16 mouse cellular contexts compared by ENCODE assay signal in genomic region chr8:5030651-5031050, GRCm38 (mm10).
A peak's percentile ranks its signal among the peaks of the same experiment; 100 is the strongest.
DNase-seq lines count a peak whose midpoint lies in the region; ATAC-seq and TF ChIP-seq lines count a peak whose summit lies in the region.
"Had no signal": no experiment of that assay in that cellular context is flagged by ENCODE, and none has a peak within 500 bp of the region (broad histone marks: within the 10 kb centered on the region; RNA-seq: fewer than 3 reads in every experiment).

No protein-coding gene starts in this region.

- no peak overlapping the region for H3K27ac ChIP-seq in embryonic facial prominence, embryonic 10.5 days (replicated peaks)
- H3K27ac ChIP-seq in kidney, postnatal 0 days = no peak overlapping the region
- no peak overlapping the region for H3K27ac ChIP-seq in liver, embryonic 15.5 days (replicated peaks)
- H3K27ac ChIP-seq: limb, embryonic 15.5 days; neural tube, embryonic 13.5 days had no signal

- H3K9ac ChIP-seq in kidney, postnatal 0 days (ENCODE audit: low read depth, low read length) = no peak overlapping the region
- H3K9ac ChIP-seq in liver, embryonic 15.5 days = no peak overlapping the region
- H3K9ac ChIP-seq: limb, embryonic 15.5 days; neural tube, embryonic 13.5 days had no signal

- TF ChIP-seq CTCF in kidney, postnatal 0 days (IDR thresholded peaks at IDR 0.05; ENCODE audit: low read depth) = no peak
- no peak for TF ChIP-seq CTCF in lung, adult 2 months (IDR thresholded peaks at IDR 0.05; ENCODE audit: insufficient read depth, low read length)

- no peaks in the 10 kb centered on the region for H3K36me3 ChIP-seq in embryonic facial prominence, embryonic 10.5 days (replicated peaks)
- no peaks in the 10 kb centered on the region for H3K36me3 ChIP-seq in kidney, postnatal 0 days (ENCODE audit: insufficient read depth, low read length)
- no peaks in the 10 kb centered on the region for H3K36me3 ChIP-seq in liver, embryonic 15.5 days (replicated peaks)
- H3K36me3 ChIP-seq: limb, embryonic 15.5 days; neural tube, embryonic 13.5 days had no signal

- WGBS in embryonic facial prominence, embryonic 10.5 days = 25% methylated on average over 3 of the region's 3 CpGs
- WGBS in kidney, postnatal 0 days = 46% methylated on average over 3 of the region's 3 CpGs
- 69% methylated on average over 3 of the region's 3 CpGs for WGBS in liver, embryonic 15.5 days (ENCODE audit: insufficient replicate concordance)
- WGBS in lung, adult 2 months = 69% methylated on average over 3 of the region's 3 CpGs

- TF ChIP-seq POLR2A in lung, adult 2 months (IDR thresholded peaks at IDR 0.05; ENCODE audit: borderline replicate concordance, extremely low read depth, low read depth, low read length) = no peak

- H3K27me3 ChIP-seq in embryonic facial prominence, embryonic 10.5 days (replicated peaks; ENCODE audit: low read depth, poor library complexity, severe bottlenecking) = no peaks in the 10 kb centered on the region
- H3K27me3 ChIP-seq in kidney, postnatal 0 days (ENCODE audit: insufficient read depth, low read length) = no peaks in the 10 kb centered on the region
- H3K27me3 ChIP-seq in liver, embryonic 15.5 days = no peaks in the 10 kb centered on the region
- H3K27me3 ChIP-seq: limb, embryonic 15.5 days; neural tube, embryonic 13.5 days had no signal

- H3K4me1 ChIP-seq in embryonic facial prominence, embryonic 10.5 days = peaks cover 5% of the 10 kb centered on the region; the same call in 1 of the 2 replicates
- H3K4me1 ChIP-seq in kidney, postnatal 0 days (replicated peaks; ENCODE audit: insufficient read depth, low read length) = no peaks in the 10 kb centered on the region
- no peaks in the 10 kb centered on the region for H3K4me1 ChIP-seq in liver, embryonic 15.5 days (replicated peaks)
- no peaks in the 10 kb centered on the region for H3K4me1 ChIP-seq in lung, adult 2 months (ENCODE audit: control insufficient read depth, insufficient read depth, low read length)
- H3K4me1 ChIP-seq: limb, embryonic 15.5 days; neural tube, embryonic 13.5 days had no signal

- H3K9me3 ChIP-seq in embryonic facial prominence, embryonic 10.5 days = no peaks in the 10 kb centered on the region
- no peaks in the 10 kb centered on the region for H3K9me3 ChIP-seq in kidney, postnatal 0 days (replicated peaks; ENCODE audit: low read length)
- H3K9me3 ChIP-seq in liver, embryonic 15.5 days (replicated peaks) = no peaks in the 10 kb centered on the region
- H3K9me3 ChIP-seq: limb, embryonic 15.5 days; neural tube, embryonic 13.5 days had no signal

- peak; percentile 40 for DNase-seq in embryo, embryonic 10.5 days (ENCODE audit: low spot score)
- DNase-seq in embryonic facial prominence, embryonic 10.5 days (ENCODE audit: low spot score) = peak; percentile 30
- peak; percentile 1 for DNase-seq in kidney, postnatal 0 days (ENCODE audit: low spot score)
- DNase-seq in lung, adult 2 months = no peak
- DNase-seq: cerebellum, adult 9-10 months; gastrocnemius, postnatal 10 days; layer of hippocampus, adult 9-11 months; thymus, postnatal 36 days had no signal

- ATAC-seq in kidney, postnatal 0 days (replicated peaks; ENCODE audit: low FRiP score, low read depth) = peak; percentile 72
- ATAC-seq in liver, embryonic 15.5 days (ENCODE audit: insufficient read depth) = peak; percentile 67
- ATAC-seq in monocyte, adult 5-6 weeks (replicated peaks; ENCODE audit: insufficient number of reproducible peaks, low FRiP score, low TSS enrichment, poor library complexity, severe bottlenecking) = no peak
- ATAC-seq in erythroid progenitor cell, adult 5-6 weeks (replicated peaks; ENCODE audit: low FRiP score, poor library complexity, severe bottlenecking) = no peak
- no peak for ATAC-seq in granulocyte monocyte progenitor cell, adult 5-6 weeks (replicated peaks; ENCODE audit: poor library complexity, severe bottlenecking)
- ATAC-seq: inflammation-experienced regulatory T-cells, adult 6 months had no signal

- H3K4me2 ChIP-seq in kidney, postnatal 0 days (ENCODE audit: low read length) = no peak overlapping the region
- no peak overlapping the region for H3K4me2 ChIP-seq in liver, embryonic 15.5 days
- H3K4me2 ChIP-seq: limb, embryonic 15.5 days; midbrain, embryonic 11.5 days; neural tube, embryonic 13.5 days had no signal

- no peak overlapping the region for H3K4me3 ChIP-seq in embryonic facial prominence, embryonic 10.5 days
- H3K4me3 ChIP-seq in kidney, postnatal 0 days (replicated peaks; ENCODE audit: low read depth, low read length) = no peak overlapping the region
- no peak overlapping the region for H3K4me3 ChIP-seq in liver, embryonic 15.5 days (replicated peaks)
- H3K4me3 ChIP-seq in lung, adult 2 months (replicated peaks; ENCODE audit: extremely low read depth, low read depth, low read length) = no peak overlapping the region
- H3K4me3 ChIP-seq: limb, embryonic 15.5 days; neural tube, embryonic 13.5 days had no signal

Comparison
In these comparisons a context has a peak if more than half of its experiments do, and no peak if none do; other contexts are left out.
1. ATAC-seq: peak in kidney, postnatal 0 days (single experiment) and liver, embryonic 15.5 days (single experiment); none in monocyte, adult 5-6 weeks (single experiment), erythroid progenitor cell, adult 5-6 weeks (single experiment) and granulocyte monocyte progenitor cell, adult 5-6 weeks (single experiment).